In the genomic region with DNA sequence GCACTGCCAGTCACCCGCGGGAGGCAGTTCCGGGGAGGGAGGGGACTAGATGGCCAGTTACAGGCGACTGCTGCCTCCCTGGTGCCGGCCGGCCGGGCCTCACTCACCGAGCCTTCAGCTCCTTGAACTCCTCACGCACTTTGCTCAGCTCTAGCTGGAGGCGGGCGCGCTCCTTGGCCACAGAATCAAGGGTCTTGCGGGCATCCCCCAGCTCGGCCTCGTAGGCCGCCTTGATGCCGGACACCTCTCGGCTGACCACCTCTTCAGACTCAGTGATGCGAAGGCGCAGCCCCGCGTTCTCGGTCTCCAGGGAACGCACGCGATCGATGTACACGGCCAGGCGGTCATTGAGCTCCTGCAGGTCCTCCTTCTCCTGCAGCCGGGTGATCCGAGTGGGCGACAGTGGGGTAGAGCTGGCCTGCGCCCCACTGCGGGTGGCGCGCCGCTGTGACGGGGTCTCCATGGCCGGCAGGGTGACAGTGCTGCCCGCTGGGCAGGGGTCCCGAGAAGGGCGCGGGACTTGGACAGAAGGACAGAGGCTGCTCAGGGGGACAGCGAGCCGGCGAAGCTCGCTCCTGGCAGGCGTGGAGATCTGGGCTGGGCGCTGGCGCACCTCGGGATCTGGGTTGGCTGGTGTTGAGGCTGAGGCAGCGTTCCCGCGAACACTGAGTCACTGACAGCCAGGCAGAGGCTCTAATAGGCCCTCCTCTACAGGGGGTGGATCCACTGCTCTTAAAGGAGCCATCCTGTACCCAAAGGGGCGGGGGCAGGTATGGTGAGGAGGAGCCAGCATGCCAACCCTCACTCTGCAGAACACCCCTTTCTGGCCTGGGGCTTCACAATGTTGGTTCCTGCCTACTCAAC, we compare ENCODE assay signal across 8 mouse cellular contexts. TPM values are rescaled to one million over a fixed set of nuclear protein-coding genes. Genes with fewer than 3 reads are reported as not detected.
DNase-seq lines count a peak whose midpoint lies in the region; ATAC-seq lines count a peak whose summit lies in the region.

No protein-coding gene starts in this region.

- peak; percentile 90 for DNase-seq in ZHBTc4 (ENCODE audit: low read depth, low spot score)
- DNase-seq in cerebellum, postnatal 10 days = peak; percentile 93
- peak; percentile 82 to 85 for DNase-seq in frontal cortex, postnatal 10 days (ENCODE audit: low spot score in 2 of 2)
- DNase-seq in hindbrain, embryonic 11.5 days (ENCODE audit: low spot score) = peak; percentile 58
- DNase-seq in layer of hippocampus, postnatal 10 days (ENCODE audit: low spot score in 2 of 2) = peak; percentile 86 to 91
- DNase-seq in ovary, postnatal 14 days (ENCODE audit: low spot score) = peak; percentile 89
- DNase-seq in urinary bladder, postnatal 10 days (ENCODE audit: low spot score) = peak; percentile 69

- peaks cover 5% of the 10 kb centered on the region for H3K4me1 ChIP-seq in hindbrain, embryonic 11.5 days (replicated peaks; ENCODE audit: control insufficient read depth, insufficient read depth, low read length)
- H3K4me1 ChIP-seq in lung, embryonic 16.5 days (replicated peaks; ENCODE audit: control insufficient read depth, insufficient read depth, low read length) = peaks cover 28% of the 10 kb centered on the region

- peak overlapping the region; percentile 94 for H3K4me2 ChIP-seq in hindbrain, embryonic 11.5 days (replicated peaks; ENCODE audit: low read depth, low read length)
- H3K4me2 ChIP-seq in lung, embryonic 16.5 days (ENCODE audit: low read depth, low read length) = peak overlapping the region; percentile 98

- H3K4me3 ChIP-seq in hindbrain, embryonic 11.5 days (ENCODE audit: low read depth, low read length) = peak overlapping the region; percentile 57
- H3K4me3 ChIP-seq in lung, embryonic 16.5 days (ENCODE audit: low read length) = peak overlapping the region; percentile 82

- H3K27ac ChIP-seq in hindbrain, embryonic 11.5 days (ENCODE audit: low read depth, low read length) = no peak overlapping the region
- peak overlapping the region; percentile 85 for H3K27ac ChIP-seq in lung, embryonic 16.5 days (ENCODE audit: low read length)

- no peaks in the 10 kb centered on the region for H3K9me3 ChIP-seq in hindbrain, embryonic 11.5 days (ENCODE audit: control insufficient read depth, low read length)
- no peaks in the 10 kb centered on the region for H3K9me3 ChIP-seq in lung, embryonic 16.5 days (ENCODE audit: control insufficient read depth, low read length)

- 1% methylated on average over 55 of the region's 55 CpGs for WGBS in hindbrain, embryonic 11.5 days
- under 1% methylated on average over 55 of the region's 55 CpGs for WGBS in lung, embryonic 16.5 days

- ATAC-seq in hindbrain, embryonic 11.5 days (ENCODE audit: low FRiP score) = peak; percentile 75
- peak; percentile 94 for ATAC-seq in lung, embryonic 16.5 days (ENCODE audit: low read depth)

- peaks cover 27% of the 10 kb centered on the region for H3K27me3 ChIP-seq in hindbrain, embryonic 11.5 days (ENCODE audit: control insufficient read depth, insufficient read depth, low read length)
- no peaks in the 10 kb centered on the region for H3K27me3 ChIP-seq in lung, embryonic 16.5 days (ENCODE audit: control insufficient read depth, insufficient read depth, low read depth, low read length)

- H3K9ac ChIP-seq in hindbrain, embryonic 11.5 days (ENCODE audit: low read depth, low read length) = peak overlapping the region; percentile 77
- peak overlapping the region; percentile 89 for H3K9ac ChIP-seq in lung, embryonic 16.5 days (ENCODE audit: low read length)

- no peaks in the 10 kb centered on the region for H3K36me3 ChIP-seq in hindbrain, embryonic 11.5 days (ENCODE audit: control insufficient read depth, insufficient read depth, low read length)
- no peaks in the 10 kb centered on the region for H3K36me3 ChIP-seq in lung, embryonic 16.5 days (ENCODE audit: control insufficient read depth, insufficient read depth, low read length)

RNA-seq across cellular contexts. Expression of gene Lmna, which starts 6.9 kb away (rescaled TPM):
- polyA plus RNA-seq in hindbrain, embryonic 11.5 days (2014; fragmentation: Nextera tagmentation; extraction: Ambion mirVana) = 22.5 and 22.8 TPM in 2 replicates
- total RNA-seq in layer of hippocampus, postnatal 10 days (2021) = 10 to 100 TPM; 46.2 to 50.5 TPM
- 148 and 150 TPM in 2 replicates for polyA plus RNA-seq in lung, embryonic 16.5 days (2015; fragmentation: Nextera tagmentation; extraction: Ambion mirVana)

RNA-seq across cellular contexts. Expression of gene Mex3a, which starts 29.3 kb away (rescaled TPM):
- 45.9 and 51.9 TPM in 2 replicates for polyA plus RNA-seq in hindbrain, embryonic 11.5 days (2014; fragmentation: Nextera tagmentation; extraction: Ambion mirVana)
- 10 to 100 TPM; 17.0 to 18.5 TPM for total RNA-seq in layer of hippocampus, postnatal 10 days (2021)
- polyA plus RNA-seq in lung, embryonic 16.5 days (2015; fragmentation: Nextera tagmentation; extraction: Ambion mirVana) = 13.1 and 13.5 TPM in 2 replicates

RNA-seq across cellular contexts. Expression of gene Sema4a, which starts 41.9 kb away (rescaled TPM):
- polyA plus RNA-seq in hindbrain, embryonic 11.5 days (2014; fragmentation: Nextera tagmentation; extraction: Ambion mirVana) = 5.7 and 7.8 TPM in 2 replicates
- total RNA-seq in layer of hippocampus, postnatal 10 days (2021) = 10 to 100 TPM; 39.6 to 42.8 TPM
- polyA plus RNA-seq in lung, embryonic 16.5 days (2015; fragmentation: Nextera tagmentation; extraction: Ambion mirVana) = 6.3 TPM in 2 replicates

RNA-seq across cellular contexts. Expression of gene Rab25, which starts 45.2 kb away (rescaled TPM):
- polyA plus RNA-seq in hindbrain, embryonic 11.5 days (2014; fragmentation: Nextera tagmentation; extraction: Ambion mirVana) = 1.1 and 1.8 TPM in 2 replicates
- total RNA-seq in layer of hippocampus, postnatal 10 days (2021) = not detected
- polyA plus RNA-seq in lung, embryonic 16.5 days (2015; fragmentation: Nextera tagmentation; extraction: Ambion mirVana) = 48.0 and 61.2 TPM in 2 replicates

RNA-seq across cellular contexts. Expression of gene Lamtor2, which starts 50.0 kb away (rescaled TPM):
- 76.1 and 93.9 TPM in 2 replicates for polyA plus RNA-seq in hindbrain, embryonic 11.5 days (2014; fragmentation: Nextera tagmentation; extraction: Ambion mirVana)
- 100 to 1,000 TPM; 117 to 126 TPM for total RNA-seq in layer of hippocampus, postnatal 10 days (2021)
- 169 and 183 TPM in 2 replicates for polyA plus RNA-seq in lung, embryonic 16.5 days (2015; fragmentation: Nextera tagmentation; extraction: Ambion mirVana)
